Mouse (Mus musculus) heart, postnatal 0 days (tissue): ENCODE data around the gene Chd4.

Experiments used
- CTCF ChIP-seq: IDR thresholded peaks from 2 replicates; pipeline ENCODE4 v1.5.1; 2016; ENCODE audit warnings: antibody characterized with exemption, control low read depth, low read depth
- EP300 ChIP-seq: IDR thresholded peaks from 2 replicates; pipeline ENCODE4 v1.6.1; 2016; ENCODE audit warnings: antibody characterized with exemption, low read depth

- TF ChIP-seq CTCF (peak; percentile 91), EP300 (no peak)
Measured at GRCm38 (mm10) chr6:125046691-125047090, 49.1 kb upstream of the Chd4 start.
